Mouse (Mus musculus): ENCODE data around the gene Fer. TPM values are rescaled to one million over a fixed set of nuclear protein-coding genes. Genes with fewer than 3 reads are reported as not detected.

Fer gene
- polyA plus RNA-seq (2014; fragmentation: Nextera tagmentation; extraction: Ambion mirVana): 34.7 and 36.0 TPM in 2 replicates

DNA sequence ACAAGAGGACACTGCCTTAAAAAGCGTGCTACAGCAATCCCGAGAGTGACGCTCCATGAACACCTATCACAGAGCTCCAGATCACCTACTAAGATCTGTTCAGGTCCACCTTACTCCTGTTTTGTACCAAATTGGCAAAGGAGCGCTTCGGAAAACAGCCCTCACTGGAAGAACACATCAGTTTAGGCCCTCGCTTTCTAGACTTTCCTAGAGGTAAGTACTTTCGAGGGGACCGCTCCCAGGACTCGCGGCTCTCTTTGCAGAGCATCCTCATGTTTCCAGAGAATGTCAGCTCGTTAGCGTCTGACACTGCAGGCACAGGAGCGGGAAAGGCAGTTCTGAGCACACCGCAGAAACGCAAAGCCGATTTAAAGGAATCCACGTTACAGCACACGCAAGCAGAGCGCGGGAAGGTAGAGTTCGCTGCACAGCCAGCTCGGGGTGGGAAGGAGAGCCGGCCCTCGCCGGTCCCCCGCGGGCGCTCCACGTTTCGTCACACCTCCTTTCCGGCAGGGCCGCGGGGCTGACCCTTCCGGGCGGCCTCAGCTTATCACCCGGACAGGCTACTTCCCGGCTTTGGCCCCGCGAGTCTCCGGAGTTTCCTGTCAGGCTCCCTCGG, at the start of gene Fer:
TSS of gene Fer (plus strand) at position 51 of the 619 bp plus-strand sequence.
- Histone ChIP-seq H3K4me3 (ENCODE audit: low read depth, low read length) (peak within 1 kb of the TSS; percentile 91), H3K27me3 (ENCODE audit: control insufficient read depth, insufficient read depth, low read length) (no peaks in the 10 kb centered on the region), H3K4me2 (ENCODE audit: low read depth) (peak within 1 kb of the TSS; percentile 85), H3K36me3 (ENCODE audit: control insufficient read depth, insufficient read depth, low read length) (no peaks in the 10 kb centered on the region), H3K9ac (ENCODE audit: low read length) (peak within 1 kb of the TSS; percentile 86), H3K9me3 (ENCODE audit: control insufficient read depth, low read length) (no peaks in the 10 kb centered on the region), H3K27ac (ENCODE audit: low read depth, low read length) (peak within 1 kb of the TSS; percentile 76), H3K4me1 (ENCODE audit: control insufficient read depth, insufficient read depth, low read length) (0 out of 2 replicates have a peak, but pooled peaks cover 6% of the 10 kb centered on the region)
- ATAC-seq (ENCODE audit: insufficient read depth, low FRiP score, low TSS enrichment): peak; percentile 50; the same call in 1 of the 2 replicates
- DNase-seq (ENCODE audit: low spot score): no peak
- under 1% methylated on average over 41 of the region's 41 CpGs for WGBS

DNA sequence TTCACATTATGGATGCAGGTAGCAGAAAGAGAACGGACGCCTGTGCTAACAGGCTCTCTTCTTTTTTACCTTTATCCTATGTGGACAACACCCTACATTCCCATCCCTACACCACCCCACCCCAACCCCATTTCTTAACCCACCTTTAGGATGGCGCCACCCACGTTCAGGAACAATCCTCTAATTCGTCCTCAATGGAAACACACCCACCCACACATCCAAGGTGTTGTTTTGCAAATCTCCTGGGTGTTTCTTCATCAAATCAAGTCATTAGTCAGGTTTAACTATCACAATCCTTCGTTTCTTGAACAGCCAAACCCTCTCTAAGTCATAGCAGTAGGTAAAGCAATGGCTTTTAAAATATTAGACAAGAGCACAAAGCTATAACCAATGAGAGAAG, 49.3 kb upstream of the Fer start:
- no peak for ATAC-seq (ENCODE audit: insufficient read depth, low FRiP score, low TSS enrichment)

DNA sequence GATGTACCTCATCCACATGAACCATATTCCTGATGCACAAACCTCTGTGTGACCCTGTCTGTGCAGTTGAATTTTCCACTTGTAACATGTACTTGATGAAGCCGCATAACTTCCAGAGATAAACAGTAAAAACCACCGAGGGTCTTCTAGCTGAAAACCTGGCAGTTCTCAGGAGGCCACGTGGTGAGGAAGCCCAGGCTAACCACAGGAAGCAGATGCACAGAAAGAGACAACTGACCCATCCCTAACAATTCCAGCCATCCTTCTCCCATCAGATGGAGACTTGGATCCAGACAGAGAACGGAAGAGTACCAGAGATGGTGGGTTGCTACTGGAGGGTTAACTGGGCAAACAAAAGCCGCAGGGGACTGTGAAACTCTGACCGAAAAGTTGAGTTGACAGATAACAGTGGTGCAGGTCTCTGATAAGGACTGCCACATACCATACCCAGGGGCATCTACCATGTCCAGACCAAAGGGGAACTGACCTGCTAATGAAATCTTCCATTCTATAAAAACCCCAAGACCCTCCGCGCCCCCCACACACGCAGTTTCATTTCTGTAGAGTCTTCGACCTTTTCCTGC, 44.3 kb upstream of the Fer start:
- ATAC-seq (ENCODE audit: insufficient read depth, low FRiP score, low TSS enrichment) (no peak), DNase-seq (ENCODE audit: low spot score) (no peak)
- H3K9ac ChIP-seq (ENCODE audit: low read length): no peak overlapping the region
- WGBS: 89% methylated on average over 10 of the region's 10 CpGs
- H3K4me1 ChIP-seq (ENCODE audit: control insufficient read depth, insufficient read depth, low read length): no peaks in the 10 kb centered on the region
- H3K9me3 ChIP-seq (ENCODE audit: control insufficient read depth, low read length): no peaks in the 10 kb centered on the region
- H3K4me2 ChIP-seq (ENCODE audit: low read depth): no peak overlapping the region
- H3K27ac ChIP-seq (ENCODE audit: low read depth, low read length): no peak overlapping the region
- H3K36me3 ChIP-seq (ENCODE audit: control insufficient read depth, insufficient read depth, low read length): no peaks in the 10 kb centered on the region
- no peaks in the 10 kb centered on the region for H3K27me3 ChIP-seq (ENCODE audit: control insufficient read depth, insufficient read depth, low read length)
- no peak overlapping the region for H3K4me3 ChIP-seq (ENCODE audit: low read depth, low read length)

More for the DNA sequence above, 49.3 kb upstream of the Fer start:
- H3K36me3 ChIP-seq (ENCODE audit: control insufficient read depth, insufficient read depth, low read length): no peaks in the 10 kb centered on the region
- H3K4me3 ChIP-seq (ENCODE audit: low read depth, low read length): no peak overlapping the region
- H3K4me1 ChIP-seq (ENCODE audit: control insufficient read depth, insufficient read depth, low read length): peaks cover 2% of the 10 kb centered on the region; the same call in 1 of the 2 replicates
- no peaks in the 10 kb centered on the region for H3K9me3 ChIP-seq (ENCODE audit: control insufficient read depth, low read length)
- no peak overlapping the region for H3K9ac ChIP-seq (ENCODE audit: low read length)
- no peak for DNase-seq (ENCODE audit: low spot score)
- 77% methylated on average over 6 of the region's 6 CpGs for WGBS
- no peak overlapping the region for H3K4me2 ChIP-seq (ENCODE audit: low read depth)
- H3K27ac ChIP-seq (ENCODE audit: low read depth, low read length): no peak overlapping the region
- H3K27me3 ChIP-seq (ENCODE audit: control insufficient read depth, insufficient read depth, low read length): no peaks in the 10 kb centered on the region

DNA sequence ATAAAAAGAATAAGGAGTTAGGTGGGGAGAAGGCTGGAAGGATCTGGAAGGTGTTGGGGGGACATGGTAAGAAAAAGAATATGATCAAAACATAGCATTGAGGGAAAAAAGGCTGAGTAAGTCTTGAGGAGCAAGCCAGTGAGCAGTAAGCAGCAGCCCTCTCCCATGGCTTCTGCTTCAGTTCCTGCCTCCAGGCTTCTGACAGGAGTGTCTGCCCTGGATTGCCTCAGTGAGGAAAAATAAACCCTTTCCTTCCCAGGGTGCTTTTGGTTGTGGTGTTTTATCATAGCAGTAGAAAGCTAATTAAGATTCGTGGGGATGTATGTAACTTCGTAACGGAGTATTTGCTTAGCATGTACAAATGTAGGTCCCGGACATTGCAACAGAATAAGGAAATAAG, 38.7 kb upstream of the Fer start:
- no peaks in the 10 kb centered on the region for H3K4me1 ChIP-seq (ENCODE audit: control insufficient read depth, insufficient read depth, low read length)
- DNase-seq (ENCODE audit: low spot score) (no peak), ATAC-seq (ENCODE audit: insufficient read depth, low FRiP score, low TSS enrichment) (no peak)
- no peak overlapping the region for H3K4me3 ChIP-seq (ENCODE audit: low read depth, low read length)
- H3K36me3 ChIP-seq (ENCODE audit: control insufficient read depth, insufficient read depth, low read length): no peaks in the 10 kb centered on the region
- no peak overlapping the region for H3K9ac ChIP-seq (ENCODE audit: low read length)
- no peaks in the 10 kb centered on the region for H3K9me3 ChIP-seq (ENCODE audit: control insufficient read depth, low read length)
- no peak overlapping the region for H3K4me2 ChIP-seq (ENCODE audit: low read depth)
- H3K27ac ChIP-seq (ENCODE audit: low read depth, low read length): no peak overlapping the region
- WGBS: 94% methylated on average over 4 of the region's 4 CpGs
- H3K27me3 ChIP-seq (ENCODE audit: control insufficient read depth, insufficient read depth, low read length): no peaks in the 10 kb centered on the region

DNA sequence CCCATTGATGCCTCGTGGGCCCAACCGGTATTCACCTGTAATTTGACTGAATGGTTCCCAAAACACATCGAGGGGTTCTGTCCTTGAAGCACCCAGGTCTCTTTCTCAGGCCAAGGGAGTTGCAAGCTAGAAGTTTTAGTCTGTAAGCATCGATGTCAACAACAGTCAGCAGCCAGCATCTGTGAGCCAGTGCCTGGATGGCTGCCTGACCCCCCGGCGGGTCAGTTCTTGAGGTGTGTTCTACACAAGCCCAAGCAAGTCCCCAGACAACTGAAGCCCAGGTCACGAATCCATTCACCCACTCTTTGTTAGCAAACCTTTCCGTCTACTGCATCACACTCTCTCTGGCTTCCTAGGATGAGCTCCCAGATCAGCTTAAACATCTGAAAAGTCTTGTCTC, 36.7 kb upstream of the Fer start:
- Histone ChIP-seq H3K27me3 (ENCODE audit: control insufficient read depth, insufficient read depth, low read length) (no peaks in the 10 kb centered on the region), H3K9me3 (ENCODE audit: control insufficient read depth, low read length) (no peaks in the 10 kb centered on the region), H3K27ac (ENCODE audit: low read depth, low read length) (no peak overlapping the region), H3K4me2 (ENCODE audit: low read depth) (no peak overlapping the region), H3K4me3 (ENCODE audit: low read depth, low read length) (no peak overlapping the region), H3K4me1 (ENCODE audit: control insufficient read depth, insufficient read depth, low read length) (no peaks in the 10 kb centered on the region), H3K36me3 (ENCODE audit: control insufficient read depth, insufficient read depth, low read length) (no peaks in the 10 kb centered on the region), H3K9ac (ENCODE audit: low read length) (no peak overlapping the region)
- DNase-seq (ENCODE audit: low spot score) (no peak), ATAC-seq (ENCODE audit: insufficient read depth, low FRiP score, low TSS enrichment) (no peak)
- 85% methylated on average over 8 of the region's 8 CpGs for WGBS

DNA sequence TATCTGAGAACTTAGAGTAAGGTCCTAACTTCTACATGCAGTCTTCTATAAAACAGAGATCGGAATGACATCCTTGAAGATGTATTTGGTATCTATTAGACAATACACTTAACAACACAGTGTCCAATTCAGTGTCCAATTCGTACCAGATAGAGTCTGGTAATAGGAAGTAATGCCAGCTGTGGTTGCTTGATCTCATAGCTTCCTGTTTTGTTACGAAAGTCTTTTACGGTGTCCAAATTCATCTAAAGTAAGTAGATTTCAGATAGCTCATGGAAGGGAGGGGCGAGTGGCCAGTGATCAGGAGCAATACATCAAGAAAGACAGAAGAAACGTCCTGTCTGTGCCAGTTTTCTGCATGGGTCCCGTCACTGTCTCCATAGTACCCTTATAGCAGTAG, 36.1 kb upstream of the Fer start:
- H3K27me3 ChIP-seq (ENCODE audit: control insufficient read depth, insufficient read depth, low read length): no peaks in the 10 kb centered on the region
- H3K4me3 ChIP-seq (ENCODE audit: low read depth, low read length): no peak overlapping the region
- H3K27ac ChIP-seq (ENCODE audit: low read depth, low read length): no peak overlapping the region
- H3K36me3 ChIP-seq (ENCODE audit: control insufficient read depth, insufficient read depth, low read length): no peaks in the 10 kb centered on the region
- H3K4me1 ChIP-seq (ENCODE audit: control insufficient read depth, insufficient read depth, low read length): no peaks in the 10 kb centered on the region
- no peak overlapping the region for H3K4me2 ChIP-seq (ENCODE audit: low read depth)
- DNase-seq (ENCODE audit: low spot score) (no peak), ATAC-seq (ENCODE audit: insufficient read depth, low FRiP score, low TSS enrichment) (no peak)
- no peak overlapping the region for H3K9ac ChIP-seq (ENCODE audit: low read length)
- WGBS: 93% methylated on average over 7 of the region's 7 CpGs
- H3K9me3 ChIP-seq (ENCODE audit: control insufficient read depth, low read length): no peaks in the 10 kb centered on the region

DNA sequence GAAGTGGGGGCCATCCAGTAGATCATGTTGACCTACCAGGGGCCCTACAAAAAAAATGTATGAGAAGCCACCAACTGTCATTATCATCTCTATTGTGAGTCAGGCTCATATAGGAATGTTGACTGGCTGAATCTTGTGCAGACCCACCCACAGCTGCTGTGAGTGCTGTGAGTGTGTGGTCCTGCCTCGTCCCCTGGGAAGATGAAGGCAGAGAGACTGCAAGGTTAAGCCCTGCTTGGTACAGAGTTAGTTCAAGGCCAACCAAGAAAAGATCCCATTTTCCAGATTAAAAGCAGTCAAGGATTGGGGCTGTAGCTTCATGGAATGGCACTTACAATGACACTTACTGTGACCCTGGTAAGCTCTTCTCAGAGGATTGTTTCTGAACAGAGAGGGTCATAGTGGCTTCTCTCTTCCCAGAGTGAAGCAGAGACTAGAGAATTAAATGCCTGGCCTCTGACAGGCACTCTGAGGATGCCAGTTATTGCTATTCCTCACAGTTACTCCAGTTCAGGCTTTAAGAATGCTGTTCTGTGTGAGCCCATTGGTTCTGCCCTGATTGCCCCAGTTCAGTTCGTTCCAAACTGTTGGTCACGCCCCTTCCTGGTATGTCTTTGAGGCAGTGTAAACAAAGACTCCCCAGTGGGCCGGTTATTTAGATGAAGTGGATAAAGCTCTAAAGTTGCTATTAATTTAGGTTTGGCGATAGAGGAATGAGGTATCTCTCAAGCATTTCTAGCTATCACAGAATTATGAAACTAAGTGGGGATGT, 34.1 kb upstream of the Fer start:
- ATAC-seq (ENCODE audit: insufficient read depth, low FRiP score, low TSS enrichment): no peak
- WGBS: 63% methylated on average over 5 of the region's 5 CpGs
- no peaks in the 10 kb centered on the region for H3K36me3 ChIP-seq (ENCODE audit: control insufficient read depth, insufficient read depth, low read length)

DNA sequence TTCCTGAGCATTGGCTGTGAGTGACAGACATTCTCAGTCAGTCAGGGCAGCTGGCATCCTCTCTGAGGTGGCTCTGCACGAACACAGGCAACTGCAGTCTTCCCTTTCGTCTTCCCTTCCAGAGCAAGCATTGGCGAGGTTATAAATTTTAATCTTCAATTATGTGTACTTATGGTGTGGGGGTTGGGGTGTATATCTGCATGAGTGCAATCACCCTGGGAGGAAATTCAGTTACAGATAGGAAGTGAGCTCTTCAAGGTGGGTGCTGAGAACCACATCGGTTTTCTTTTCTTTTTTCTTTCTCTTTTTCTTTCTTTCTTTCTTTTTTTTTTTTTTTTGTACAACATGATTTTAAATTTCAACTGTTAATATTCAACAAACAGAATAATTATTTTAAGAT, 31.3 kb upstream of the Fer start:
- 80% methylated on average over 4 of the region's 4 CpGs for WGBS
- no peak for ATAC-seq (ENCODE audit: insufficient read depth, low FRiP score, low TSS enrichment)

More for the DNA sequence above, 34.1 kb upstream of the Fer start:
- Histone ChIP-seq H3K4me1 (ENCODE audit: control insufficient read depth, insufficient read depth, low read length) (no peaks in the 10 kb centered on the region), H3K4me3 (ENCODE audit: low read depth, low read length) (no peak overlapping the region), H3K27ac (ENCODE audit: low read depth, low read length) (no peak overlapping the region), H3K4me2 (ENCODE audit: low read depth) (no peak overlapping the region), H3K27me3 (ENCODE audit: control insufficient read depth, insufficient read depth, low read length) (no peaks in the 10 kb centered on the region), H3K9ac (ENCODE audit: low read length) (no peak overlapping the region), H3K9me3 (ENCODE audit: control insufficient read depth, low read length) (no peaks in the 10 kb centered on the region)
- DNase-seq (ENCODE audit: low spot score): no peak

More for the DNA sequence above, 31.3 kb upstream of the Fer start:
- H3K9me3 ChIP-seq (ENCODE audit: control insufficient read depth, low read length): no peaks in the 10 kb centered on the region
- DNase-seq (ENCODE audit: low spot score): no peak
- H3K36me3 ChIP-seq (ENCODE audit: control insufficient read depth, insufficient read depth, low read length): no peaks in the 10 kb centered on the region
- H3K27me3 ChIP-seq (ENCODE audit: control insufficient read depth, insufficient read depth, low read length): no peaks in the 10 kb centered on the region
- H3K4me2 ChIP-seq (ENCODE audit: low read depth): no peak overlapping the region
- H3K9ac ChIP-seq (ENCODE audit: low read length): no peak overlapping the region
- H3K4me1 ChIP-seq (ENCODE audit: control insufficient read depth, insufficient read depth, low read length): no peaks in the 10 kb centered on the region
- H3K4me3 ChIP-seq (ENCODE audit: low read depth, low read length): no peak overlapping the region
- no peak overlapping the region for H3K27ac ChIP-seq (ENCODE audit: low read depth, low read length)
